Mouse (Mus musculus) kidney, postnatal 0 days (tissue): ENCODE results near the gene Stk10. TPM values are rescaled to one million over a fixed set of nuclear protein-coding genes. Genes with fewer than 3 reads are reported as not detected.

Experiments used
- ATAC-seq: fragments of 200-750 bp; cut with Nextera tagmentation; replicated peaks from 2 replicates; pipeline ENCODE4 v1.8.0; 2017; ENCODE audit warnings: low read depth, moderate number of reproducible peaks, moderate TSS enrichment, moderate library complexity; ENCODE audit not compliant: low FRiP score
- DNase-seq: peaks from one replicate; pipeline ENCODE4 v3.0.0-alpha.2; 2016; ENCODE audit warnings: low spot score
- H3K27ac ChIP-seq: fragments of 300-500 bp; sonication (generic); 2 replicates; pipeline ENCODE4 v1.5.1; 2014; ENCODE audit warnings: mild to moderate bottlenecking
- H3K27me3 ChIP-seq: fragments of 300-500 bp; sonication (generic); 2 replicates; pipeline ENCODE4 v1.6.1; 2014; ENCODE audit warnings: low read length, mixed read lengths; ENCODE audit not compliant: insufficient read depth
- H3K36me3 ChIP-seq: fragments of 300-500 bp; sonication (generic); 2 replicates; pipeline ENCODE4 v1.6.1; 2014; ENCODE audit warnings: low read length, mixed read lengths; ENCODE audit not compliant: insufficient read depth
- H3K4me1 ChIP-seq: fragments of 300-500 bp; sonication (generic); replicated peaks from 2 replicates; pipeline ENCODE4 v1.6.1; 2014; ENCODE audit warnings: antibody characterized with exemption, low read length, mixed read lengths; ENCODE audit not compliant: insufficient read depth
- H3K4me2 ChIP-seq: fragments of 300-500 bp; sonication (generic); 2 replicates; pipeline ENCODE4 v1.6.1; 2014; ENCODE audit warnings: mild to moderate bottlenecking, low read length, moderate library complexity, mixed read lengths
- H3K4me3 ChIP-seq: fragments of 300-500 bp; sonication (generic); replicated peaks from 2 replicates; pipeline ENCODE4 v1.5.1; 2014; ENCODE audit warnings: low read depth, low read length
- H3K9ac ChIP-seq: fragments of 300-500 bp; sonication (generic); 2 replicates; pipeline ENCODE4 v1.6.1; 2014; ENCODE audit warnings: low read depth, low read length
- H3K9me3 ChIP-seq: fragments of 300-500 bp; sonication (generic); replicated peaks from 2 replicates; pipeline ENCODE4 v1.6.1; 2016; ENCODE audit warnings: low read length, inconsistent platforms, mixed read lengths
- CTCF ChIP-seq: IDR thresholded peaks from 2 replicates; pipeline ENCODE4 v1.5.1; 2016; ENCODE audit warnings: antibody characterized with exemption, low read depth, mild to moderate bottlenecking, moderate library complexity
- WGBS: fragments of 180-500 bp; shearing (Covaris S2); extraction: QIAGEN DNeasy Blood & Tissue Kit; methylation state at CpG from one replicate; pipeline ENCODE4 v1.1.7; 2014; 5-methylcytosine and 5-hydroxymethylcytosine counted together
- polyA plus RNA-seq: library from polyadenylated mRNA; unstranded; fragments of >200 nt; fragmentation: Nextera tagmentation; extraction: Ambion mirVana; gene quantifications from 2 replicates; pipeline ENCODE4 v1.2.1, GENCODE M21; 2015

The Stk10 gene
- polyA plus RNA-seq, 1 experiment from 2014 or later: 2.4 TPM

- Histone ChIP-seq H3K4me2 (no peak overlapping the region), H3K4me3 (no peak overlapping the region), H3K9me3 (no peaks in the 10 kb centered on the region), H3K9ac (no peak overlapping the region), H3K27me3 (no peaks in the 10 kb centered on the region), H3K36me3 (no peaks in the 10 kb centered on the region), H3K27ac (no peak overlapping the region), H3K4me1 (peaks cover 9% of the 10 kb centered on the region; the same call in 1 of the 2 replicates)
- TF ChIP-seq CTCF: no peak
- DNase-seq: no peak
- WGBS: 61% methylated on average over 7 of the region's 7 CpGs
- no peak for ATAC-seq
These were observed 6.6 kb downstream of the Stk10 start for GRCm38 (mm10) chr11:32539717-32540116.

GRCm38 (mm10) chr11:32540463-32540862 lies 7.4 kb downstream of the Stk10 start:
- Histone ChIP-seq H3K36me3 (no peaks in the 10 kb centered on the region), H3K9me3 (no peaks in the 10 kb centered on the region), H3K9ac (no peak overlapping the region), H3K27ac (no peak overlapping the region), H3K4me3 (no peak overlapping the region), H3K27me3 (no peaks in the 10 kb centered on the region), H3K4me1 (peaks cover 9% of the 10 kb centered on the region; the same call in 1 of the 2 replicates), H3K4me2 (no peak overlapping the region)
- no peak for TF ChIP-seq CTCF
- DNase-seq (no peak), ATAC-seq (no peak)
- 66% methylated on average over 6 of the region's 6 CpGs for WGBS

GRCm38 (mm10) chr11:32542181-32542580 lies 9.1 kb downstream of the Stk10 start:
- DNase-seq (no peak), ATAC-seq (no peak)
- H3K27me3 ChIP-seq: no peaks in the 10 kb centered on the region
- 0 out of 2 replicates have a peak overlapping the region, but pooled peaks have one; percentile 3 for H3K27ac ChIP-seq
- no peaks in the 10 kb centered on the region for H3K9me3 ChIP-seq
- no peak overlapping the region for H3K4me2 ChIP-seq
- no peak for TF ChIP-seq CTCF
- WGBS: 93% methylated on average over 4 of the region's 4 CpGs
- no peak overlapping the region for H3K9ac ChIP-seq
- H3K4me1 ChIP-seq: peaks cover 9% of the 10 kb centered on the region; the same call in 1 of the 2 replicates
- no peak overlapping the region for H3K4me3 ChIP-seq
- no peaks in the 10 kb centered on the region for H3K36me3 ChIP-seq

GRCm38 (mm10) chr11:32542687-32543411 lies 9.7 kb downstream of the Stk10 start:
- Histone ChIP-seq H3K4me2 (no peak overlapping the region), H3K4me1 (peaks cover 9% of the 10 kb centered on the region; the same call in 1 of the 2 replicates), H3K27ac (peak overlapping the region; percentile 3; the same call in 1 of the 2 replicates), H3K4me3 (no peak overlapping the region), H3K27me3 (no peaks in the 10 kb centered on the region), H3K36me3 (no peaks in the 10 kb centered on the region), H3K9me3 (no peaks in the 10 kb centered on the region), H3K9ac (no peak overlapping the region)
- WGBS: 36% methylated on average over 3 of the region's 3 CpGs
- DNase-seq (no peak), ATAC-seq (no peak)
- no peak for TF ChIP-seq CTCF

- no peak for DNase-seq
- no peaks in the 10 kb centered on the region for H3K36me3 ChIP-seq
- no peak for ATAC-seq
- no peaks in the 10 kb centered on the region for H3K9me3 ChIP-seq
- no peak overlapping the region for H3K4me2 ChIP-seq
- no peak overlapping the region for H3K4me3 ChIP-seq
- 82% methylated on average over 6 of the region's 6 CpGs for WGBS
- H3K27me3 ChIP-seq: no peaks in the 10 kb centered on the region
- peaks cover 4% of the 10 kb centered on the region; the same call in 1 of the 2 replicates for H3K4me1 ChIP-seq
- no peak overlapping the region for H3K27ac ChIP-seq
- no peak overlapping the region for H3K9ac ChIP-seq
- TF ChIP-seq CTCF: no peak
These were observed 10.9 kb downstream of the Stk10 start for GRCm38 (mm10) chr11:32544041-32544440.

GRCm38 (mm10) chr11:32544497-32544896 lies 11.4 kb downstream of the Stk10 start:
- no peak for TF ChIP-seq CTCF
- Histone ChIP-seq H3K27me3 (no peaks in the 10 kb centered on the region), H3K4me1 (peaks cover 2% of the 10 kb centered on the region; the same call in 1 of the 2 replicates), H3K9ac (no peak overlapping the region), H3K4me2 (no peak overlapping the region), H3K36me3 (no peaks in the 10 kb centered on the region), H3K4me3 (no peak overlapping the region), H3K9me3 (no peaks in the 10 kb centered on the region), H3K27ac (no peak overlapping the region)
- WGBS: 85% methylated on average over 5 of the region's 5 CpGs
- no peak for DNase-seq
- ATAC-seq: no peak

- Histone ChIP-seq H3K4me1 (peaks cover 4% of the 10 kb centered on the region; the same call in 1 of the 2 replicates), H3K27ac (no peak overlapping the region), H3K27me3 (no peaks in the 10 kb centered on the region), H3K36me3 (no peaks in the 10 kb centered on the region), H3K9ac (no peak overlapping the region), H3K4me3 (no peak overlapping the region), H3K4me2 (no peak overlapping the region), H3K9me3 (no peaks in the 10 kb centered on the region)
- 40% methylated on average over 12 of the region's 12 CpGs for WGBS
- ATAC-seq (no peak), DNase-seq (no peak)
- TF ChIP-seq CTCF: no peak
These were observed 12.5 kb downstream of the Stk10 start for GRCm38 (mm10) chr11:32545605-32546004.
